In the genomic region with DNA sequence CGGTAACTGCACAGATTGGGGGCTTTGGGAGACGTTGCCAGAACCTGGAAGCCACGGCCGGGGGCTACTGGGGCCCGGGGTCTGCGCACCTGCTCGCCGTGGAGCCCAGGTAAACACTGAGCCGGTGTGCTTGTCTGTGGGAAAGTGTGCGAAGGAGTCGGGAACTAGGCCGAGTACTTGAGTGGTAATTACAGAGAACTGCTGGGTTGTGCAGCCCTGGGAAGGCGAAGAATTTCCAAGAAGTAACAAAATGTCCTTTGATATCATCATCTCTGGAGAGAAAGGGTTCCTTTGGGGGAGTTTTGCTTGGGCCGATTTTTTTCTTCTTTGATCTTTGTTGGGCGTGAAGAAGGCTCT, we compare ENCODE assay signal across 9 mouse cellular contexts. TPM values are rescaled to one million over a fixed set of nuclear protein-coding genes. Genes with fewer than 3 reads are reported as not detected.
DNase-seq lines count a peak whose midpoint lies in the region; ATAC-seq and TF ChIP-seq lines count a peak whose summit lies in the region.
"Had no signal": no experiment of that assay in that cellular context is flagged by ENCODE, and none has a peak within 500 bp of the region (broad histone marks: within the 10 kb centered on the region; RNA-seq: fewer than 3 reads in every experiment).

No protein-coding gene starts in this region.

- DNase-seq in lung, adult 18-20 months = no peak
- DNase-seq in forebrain, embryonic 11.5 days (ENCODE audit: low spot score) = no peak
- no peak for DNase-seq in limb, embryonic 14.5 days (ENCODE audit: low spot score)
- DNase-seq in left cerebral cortex, adult 8-10 months (ENCODE audit: low spot score in 2 of 2) = no peak
- DNase-seq in thymus, adult 18-20 months = no peak
- DNase-seq in cerebellum, adult 9-10 months = no peak

- H3K4me2 ChIP-seq in lung, embryonic 16.5 days (ENCODE audit: low read depth, low read length) = peak overlapping the region; percentile 92
- H3K4me2 ChIP-seq in forebrain, embryonic 11.5 days (ENCODE audit: low read depth, low read length, severe bottlenecking) = peak overlapping the region; percentile 85
- H3K4me2 ChIP-seq in limb, embryonic 14.5 days (replicated peaks; ENCODE audit: low read depth, low read length, severe bottlenecking) = peak overlapping the region; percentile 95
- H3K4me2 ChIP-seq in stomach, embryonic 15.5 days = peak overlapping the region; percentile 88

- no peaks in the 10 kb centered on the region for H3K36me3 ChIP-seq in lung, embryonic 16.5 days (ENCODE audit: control insufficient read depth, insufficient read depth, low read length)
- no peaks in the 10 kb centered on the region for H3K36me3 ChIP-seq in forebrain, embryonic 11.5 days (ENCODE audit: control insufficient read depth, insufficient read depth, low read length)
- H3K36me3 ChIP-seq in limb, embryonic 14.5 days (ENCODE audit: control insufficient read depth, insufficient read depth, low read length) = no peaks in the 10 kb centered on the region
- no peaks in the 10 kb centered on the region for H3K36me3 ChIP-seq in stomach, embryonic 15.5 days

- H3K4me1 ChIP-seq in lung, embryonic 16.5 days (replicated peaks; ENCODE audit: control insufficient read depth, insufficient read depth, low read length) = peaks cover 23% of the 10 kb centered on the region
- H3K4me1 ChIP-seq in forebrain, embryonic 11.5 days (replicated peaks; ENCODE audit: control insufficient read depth, insufficient read depth, low read length) = peaks cover 6% of the 10 kb centered on the region
- peaks cover 8% of the 10 kb centered on the region; the same call in 1 of the 2 replicates for H3K4me1 ChIP-seq in limb, embryonic 14.5 days (ENCODE audit: control insufficient read depth, insufficient read depth, low read length)
- H3K4me1 ChIP-seq in stomach, embryonic 15.5 days = peaks cover 10% of the 10 kb centered on the region; the same call in 1 of the 2 replicates

- no peaks in the 10 kb centered on the region for H3K9me3 ChIP-seq in lung, embryonic 16.5 days (ENCODE audit: control insufficient read depth, low read length)
- H3K9me3 ChIP-seq in forebrain, embryonic 11.5 days (ENCODE audit: control insufficient read depth, low read length) = no peaks in the 10 kb centered on the region
- no peaks in the 10 kb centered on the region for H3K9me3 ChIP-seq in limb, embryonic 14.5 days (ENCODE audit: control insufficient read depth, low read length)
- H3K9me3 ChIP-seq in stomach, embryonic 15.5 days = no peaks in the 10 kb centered on the region

- ATAC-seq in lung, embryonic 16.5 days (ENCODE audit: low read depth) = no peak; the same call in 1 of the 2 replicates
- no peak for ATAC-seq in forebrain, embryonic 11.5 days (replicated peaks; ENCODE audit: low FRiP score)
- peak; percentile 45; the same call in 1 of the 2 replicates for ATAC-seq in limb, embryonic 14.5 days (ENCODE audit: low FRiP score, low read depth)
- ATAC-seq in stomach, embryonic 15.5 days (ENCODE audit: insufficient read depth, low FRiP score, low read depth) = no peak
- ATAC-seq: inflammation-experienced regulatory T-cells, adult 6 months had no signal

- peak overlapping the region; percentile 72 for H3K9ac ChIP-seq in lung, embryonic 16.5 days (ENCODE audit: low read length)
- peak overlapping the region; percentile 49; the same call in 1 of the 2 replicates for H3K9ac ChIP-seq in forebrain, embryonic 11.5 days (ENCODE audit: low read length)
- peak overlapping the region; percentile 52 for H3K9ac ChIP-seq in limb, embryonic 14.5 days (ENCODE audit: low read depth, low read length, severe bottlenecking)
- H3K9ac ChIP-seq in stomach, embryonic 15.5 days = peak overlapping the region; percentile 33; the same call in 1 of the 2 replicates

- H3K27ac ChIP-seq in lung, embryonic 16.5 days (ENCODE audit: low read length) = 0 out of 2 replicates have a peak overlapping the region, but pooled peaks have one; percentile 16
- H3K27ac ChIP-seq in forebrain, embryonic 11.5 days (ENCODE audit: low read depth, low read length) = no peak overlapping the region
- H3K27ac ChIP-seq in limb, embryonic 14.5 days (replicated peaks; ENCODE audit: low read depth, low read length) = no peak overlapping the region
- no peak overlapping the region for H3K27ac ChIP-seq in stomach, embryonic 15.5 days

- peaks cover 2% of the 10 kb centered on the region; the same call in 1 of the 2 replicates for H3K27me3 ChIP-seq in lung, embryonic 16.5 days (ENCODE audit: control insufficient read depth, insufficient read depth, low read depth, low read length)
- peaks cover 25% of the 10 kb centered on the region for H3K27me3 ChIP-seq in forebrain, embryonic 11.5 days (ENCODE audit: control insufficient read depth, insufficient read depth, low read length)
- H3K27me3 ChIP-seq in limb, embryonic 14.5 days (ENCODE audit: control insufficient read depth, insufficient read depth, low read length) = peaks cover 25% of the 10 kb centered on the region
- H3K27me3 ChIP-seq in stomach, embryonic 15.5 days (replicated peaks) = peaks cover 6% of the 10 kb centered on the region; the same call in 1 of the 2 replicates

- TF ChIP-seq POLR2A in limb, embryonic 14.5 days (IDR thresholded peaks at IDR 0.05; ENCODE audit: borderline replicate concordance, extremely low read depth, insufficient read depth, insufficient read length) = no peak

- WGBS in lung, embryonic 16.5 days = 12% methylated on average over 15 of the region's 15 CpGs
- 25% methylated on average over 15 of the region's 15 CpGs for WGBS in forebrain, embryonic 11.5 days
- 15% methylated on average over 15 of the region's 15 CpGs for WGBS in limb, embryonic 14.5 days
- 20% methylated on average over 15 of the region's 15 CpGs for WGBS in stomach, embryonic 15.5 days

- H3K4me3 ChIP-seq in lung, embryonic 16.5 days (ENCODE audit: low read length) = peak overlapping the region; percentile 70
- H3K4me3 ChIP-seq in forebrain, embryonic 11.5 days (ENCODE audit: low read depth, low read length) = peak overlapping the region; percentile 43
- peak overlapping the region; percentile 50 for H3K4me3 ChIP-seq in limb, embryonic 14.5 days (replicated peaks; ENCODE audit: low read length)
- peak overlapping the region; percentile 48 for H3K4me3 ChIP-seq in stomach, embryonic 15.5 days (replicated peaks)

RNA-seq across cellular contexts. Expression of a gene that starts 38.0 kb away (rescaled TPM):
- polyA plus RNA-seq in lung, embryonic 16.5 days (2015; fragmentation: Nextera tagmentation; extraction: Ambion mirVana) = 2.3 TPM in 2 replicates
- 0.21 and 0.24 TPM in 2 replicates for polyA plus RNA-seq in forebrain, embryonic 11.5 days (2014; fragmentation: Nextera tagmentation; extraction: Ambion mirVana)
- polyA plus RNA-seq in limb, embryonic 14.5 days (2012; rRNA removed) = 3.8 and 4.5 TPM in 2 replicates
- polyA plus RNA-seq in limb, embryonic 14.5 days (2014; fragmentation: Nextera tagmentation; extraction: Ambion mirVana) = 0.48 and 0.52 TPM in 2 replicates
- polyA plus RNA-seq in stomach, embryonic 15.5 days (2015; fragmentation: Nextera tagmentation; extraction: Ambion mirVana) = 1.2 and 1.3 TPM in 2 replicates
- total RNA-seq in left cerebral cortex, adult 8-10 months (2022) = 1 to 10 TPM; 1.9 to 3.4 (median 2.4) TPM

RNA-seq across cellular contexts. Expression of a gene that starts 40.3 kb away (rescaled TPM):
- polyA plus RNA-seq in lung, embryonic 16.5 days (2015; fragmentation: Nextera tagmentation; extraction: Ambion mirVana) = 38.3 and 39.6 TPM in 2 replicates
- 2.1 and 2.5 TPM in 2 replicates for polyA plus RNA-seq in forebrain, embryonic 11.5 days (2014; fragmentation: Nextera tagmentation; extraction: Ambion mirVana)
- 22.6 and 30.1 TPM in 2 replicates for polyA plus RNA-seq in limb, embryonic 14.5 days (2012; rRNA removed)
- 13.3 and 15.7 TPM in 2 replicates for polyA plus RNA-seq in limb, embryonic 14.5 days (2014; fragmentation: Nextera tagmentation; extraction: Ambion mirVana)
- polyA plus RNA-seq in stomach, embryonic 15.5 days (2015; fragmentation: Nextera tagmentation; extraction: Ambion mirVana) = 14.4 and 15.3 TPM in 2 replicates
- total RNA-seq in left cerebral cortex, adult 8-10 months (2022) = 10 to 100 TPM; 14.7 to 17.8 (median 16.3) TPM
